Mouse (Mus musculus) gastrocnemius, postnatal 4 days (tissue): ENCODE data around the gene Tspan2. TPM values are rescaled to one million over a fixed set of nuclear protein-coding genes. Genes with fewer than 3 reads are reported as not detected.

Source experiments
- DNase-seq, 2 experiments: peaks; one replicate each; pipeline ENCODE4 v3.0.0; 2021 to 2022; ENCODE audit warnings: low spot score in 2 of 2, mixed read lengths in 2 of 2
- total RNA-seq, 2 experiments: library from RNA; stranded (reverse); gene quantifications; 2 replicates each; pipeline ENCODE4 v1.2.3; 2021

Gene Tspan2
- total RNA-seq, 2 experiments from 2014 or later: 21.7 to 23.2 TPM

- DNase-seq: no peak
These were observed 28.1 kb downstream of the Tspan2 start for GRCm38 (mm10) chr3:102762388-102762787.

- DNase-seq: peak in 1 of 2 experiments; percentile 35
These were observed 29.5 kb downstream of the Tspan2 start for GRCm38 (mm10) chr3:102763713-102764400.

- no peak for DNase-seq
These were observed 30.5 kb downstream of the Tspan2 start for GRCm38 (mm10) chr3:102764850-102765249.

GRCm38 (mm10) chr3:102773018-102773417, 38.7 kb downstream of the Tspan2 start:
- DNase-seq: no peak

GRCm38 (mm10) chr3:102782618-102783017, 48.3 kb downstream of the Tspan2 start, which contains the start of gene Tshb:
TSS of gene Tshb (minus strand) at chr3:102782718.
- DNase-seq: no peak

- no peak for DNase-seq
These were observed 53.0 kb downstream of the Tspan2 start for GRCm38 (mm10) chr3:102787369-102787768.

GRCm38 (mm10) chr3:102803937-102804336, 69.6 kb downstream of the Tspan2 start:
- peak; percentile 60 to 79 for DNase-seq

- DNase-seq: no peak
These were observed 108.1 kb downstream of the Tspan2 start for GRCm38 (mm10) chr3:102842386-102842785.

GRCm38 (mm10) chr3:102848661-102849060, 114.3 kb downstream of the Tspan2 start:
- no peak for DNase-seq

Other genes with a start within 250 kb of the Tspan2 start
- gene Tshb, start 48.2 kb downstream of the Tspan2 start, total RNA-seq: not detected
- gene Sycp1, start 201.6 kb downstream of the Tspan2 start, total RNA-seq: not detected
- not detected for gene Nr1h5, start 229.6 kb downstream of the Tspan2 start, total RNA-seq